Mouse (Mus musculus) thymus, adult 2 months (tissue): ENCODE data around the gene Dars.

ENCODE experiments used
- CTCF ChIP-seq: fragments of 200-500 bp; IDR thresholded peaks from 2 replicates; pipeline ENCODE4 v1.5.1; 2012; ENCODE audit warnings: mild to moderate bottlenecking, control low read depth, low read length, moderate library complexity, borderline replicate concordance; ENCODE audit not compliant: control insufficient read depth, poor library complexity, insufficient read depth; ENCODE audit errors: extremely low read depth
- POLR2A ChIP-seq: fragments of 200-500 bp; IDR thresholded peaks from 2 replicates; pipeline ENCODE4 v1.6.1; 2012; ENCODE audit warnings: mild to moderate bottlenecking, low read length, control low read depth, moderate library complexity; ENCODE audit not compliant: control insufficient read depth, poor library complexity, insufficient read depth; ENCODE audit errors: extremely low read depth

DNA sequence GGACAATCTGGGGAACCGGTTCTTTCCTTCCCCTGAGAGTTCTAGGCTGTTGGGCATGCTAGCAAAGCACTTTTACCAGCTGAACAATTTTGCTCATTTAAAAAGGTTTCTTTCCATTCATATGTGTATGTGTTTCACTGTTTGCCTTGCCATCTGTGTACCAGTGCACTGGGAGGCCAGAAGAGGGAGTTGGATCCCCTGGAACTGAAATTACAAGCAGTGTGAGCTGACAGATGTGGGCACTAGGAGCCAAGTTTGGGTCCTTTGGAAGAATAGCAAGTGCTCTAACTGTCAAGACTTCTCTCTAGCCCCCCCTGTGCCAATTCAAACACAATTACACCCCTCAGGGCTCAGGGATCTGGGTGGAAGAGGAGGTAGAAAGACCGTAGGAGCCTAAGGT, 92.4 kb downstream of the Dars start:
- TF ChIP-seq CTCF: no peak
- TF ChIP-seq POLR2A: no peak
